Mouse (Mus musculus): Measurements from ENCODE around the gene Harbi1. TPM values are rescaled to one million over a fixed set of nuclear protein-coding genes. Genes with fewer than 3 reads are reported as not detected.
A peak's percentile ranks its signal among the peaks of the same experiment; 100 is the strongest.

Gene Harbi1
- total RNA-seq (2021) = 1 to 10 TPM; 8.1 to 8.7 TPM

DNA sequence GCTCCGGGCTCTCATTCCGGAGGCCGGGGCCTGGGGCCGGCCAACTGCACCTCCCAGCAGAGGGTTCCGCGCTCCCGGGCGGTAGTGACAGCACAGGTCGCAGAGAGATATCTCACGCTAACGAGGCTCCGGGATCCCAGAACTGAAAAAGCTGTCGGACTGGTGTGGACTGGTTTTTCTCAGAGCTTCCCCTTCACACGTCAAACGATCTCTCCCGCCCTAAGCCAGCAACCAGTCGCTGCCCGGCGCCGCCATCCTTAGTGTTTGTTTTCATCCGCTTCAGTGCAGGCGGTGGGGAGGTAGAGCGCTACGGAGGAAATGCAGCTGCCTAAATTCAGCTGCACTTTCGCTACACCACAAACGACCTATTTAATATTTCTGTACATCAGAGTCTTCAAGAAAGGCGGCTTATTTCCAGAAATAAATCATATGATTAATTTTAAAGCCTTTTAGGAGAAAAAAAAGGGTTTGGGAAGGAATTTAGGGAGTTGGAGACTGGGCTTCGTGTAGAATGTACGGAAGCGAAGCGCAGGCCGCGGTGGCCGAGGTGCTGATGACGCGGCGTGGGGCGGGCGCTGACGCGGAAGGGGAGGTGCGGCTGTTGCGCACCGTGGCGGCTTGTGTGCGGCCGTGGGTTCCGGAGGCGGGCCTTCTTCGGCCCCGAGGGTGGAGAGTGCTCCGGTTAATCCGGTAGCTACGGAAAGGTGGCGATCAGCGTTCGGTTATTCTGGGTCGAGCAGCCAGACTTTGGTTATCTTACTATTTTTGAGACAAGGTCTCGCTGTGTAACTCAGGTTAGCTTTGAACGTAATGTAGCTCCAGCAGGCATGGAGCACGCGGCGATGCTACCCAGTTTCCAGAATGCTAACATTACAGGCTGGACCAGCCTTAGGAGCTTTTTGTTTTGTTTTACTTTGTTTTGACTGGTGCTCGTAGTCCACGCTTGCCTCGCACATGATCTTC is at the start of gene Harbi1, which contains the start of gene Atg13:
Harbi1 (plus strand) TSS at position 581 of the 963 bp plus-strand sequence.
Atg13 (minus strand) TSS at position 305 of the 963 bp plus-strand sequence.
- DNase-seq (ENCODE audit: extremely low spot score in 1 of 2, low spot score in 2 of 2) = peak; percentile 86 to 96
- intact Hi-C loops (cut with DNase I) = no loop called here

DNA sequence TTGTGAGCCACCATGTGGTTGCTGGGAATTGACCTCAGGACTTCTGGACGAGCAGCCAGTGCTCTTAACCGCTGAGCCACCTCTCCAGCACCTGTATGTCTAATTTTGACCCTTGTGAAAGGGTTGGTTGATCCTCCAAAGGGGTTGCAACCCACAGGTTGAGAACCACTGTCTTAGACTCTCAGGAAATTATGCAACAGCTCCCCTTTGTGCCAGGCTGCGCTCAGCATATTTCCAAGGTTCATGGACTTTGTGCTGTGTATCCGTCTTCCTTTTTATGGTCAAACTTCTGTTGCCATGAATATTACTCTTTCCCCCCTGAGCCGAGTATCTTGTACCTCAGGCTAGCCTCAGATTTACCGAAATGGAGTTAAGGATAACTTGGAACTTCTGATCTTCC is 49.7 kb upstream of the Harbi1 start:
- no peak for DNase-seq (ENCODE audit: extremely low spot score in 1 of 2, low spot score in 2 of 2)
- intact Hi-C loops (cut with DNase I) = no loop called here

DNA sequence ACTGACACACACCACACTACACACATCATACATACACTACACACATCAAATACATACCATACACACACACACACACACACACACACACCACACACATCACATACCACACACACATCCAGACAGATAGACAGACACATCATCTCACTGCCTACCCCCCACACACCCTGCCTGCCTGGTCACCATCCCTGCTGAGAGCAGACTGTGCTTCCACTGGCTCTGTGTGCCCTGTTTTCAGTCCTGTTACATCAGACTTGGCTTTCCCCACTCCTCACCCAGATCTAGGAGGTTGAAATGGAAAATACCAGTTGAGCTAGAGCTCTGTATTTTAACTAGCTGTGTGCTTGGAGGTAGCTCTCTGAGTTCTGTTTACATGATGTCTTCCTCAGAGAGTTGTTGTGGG is 45.9 kb upstream of the Harbi1 start:
- no peak for DNase-seq (ENCODE audit: extremely low spot score in 1 of 2, low spot score in 2 of 2)
- intact Hi-C loops (cut with DNase I) = no loop called here

GRCm38 (mm10) chr2:91666386-91666910 is 44.2 kb upstream of the Harbi1 start:
- DNase-seq (ENCODE audit: extremely low spot score in 1 of 2, low spot score in 2 of 2) = no peak
- intact Hi-C loops (cut with DNase I) = no loop called here

- intact Hi-C loops (cut with DNase I) = no loop called here
- no peak for DNase-seq (ENCODE audit: extremely low spot score in 1 of 2, low spot score in 2 of 2)
Measured at GRCm38 (mm10) chr2:91667747-91668146, 42.9 kb upstream of the Harbi1 start.

- intact Hi-C loops (cut with DNase I) = no loop called here
- no peak for DNase-seq (ENCODE audit: extremely low spot score in 1 of 2, low spot score in 2 of 2)
Measured at GRCm38 (mm10) chr2:91669326-91669725, 41.3 kb upstream of the Harbi1 start.

DNA sequence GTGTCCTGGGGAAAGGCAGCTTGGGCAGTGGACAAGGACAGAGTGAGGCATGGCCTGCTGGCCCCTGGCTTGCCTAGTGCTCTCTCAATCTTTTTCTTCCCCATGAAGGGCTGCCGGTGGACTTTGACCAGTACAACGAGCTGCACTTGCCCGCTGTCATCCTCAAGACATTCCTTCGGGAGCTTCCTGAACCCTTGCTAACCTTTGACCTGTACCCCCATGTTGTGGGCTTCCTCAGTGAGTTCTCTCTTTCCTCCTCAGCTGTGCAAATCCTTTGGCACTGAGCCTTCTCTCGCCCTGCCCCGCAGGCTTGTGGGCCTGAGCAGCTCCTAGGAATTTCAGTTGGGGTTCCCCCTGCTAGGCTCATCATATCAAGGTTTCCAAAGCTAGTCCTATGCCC is 40.6 kb upstream of the Harbi1 start:
- intact Hi-C loops (cut with DNase I) = loop anchor here (10.0 kb wide), 1 partner anchor 255 kb away; the partner anchor contains the start of gene Chrm4
- no peak for DNase-seq (ENCODE audit: extremely low spot score in 1 of 2, low spot score in 2 of 2)

DNA sequence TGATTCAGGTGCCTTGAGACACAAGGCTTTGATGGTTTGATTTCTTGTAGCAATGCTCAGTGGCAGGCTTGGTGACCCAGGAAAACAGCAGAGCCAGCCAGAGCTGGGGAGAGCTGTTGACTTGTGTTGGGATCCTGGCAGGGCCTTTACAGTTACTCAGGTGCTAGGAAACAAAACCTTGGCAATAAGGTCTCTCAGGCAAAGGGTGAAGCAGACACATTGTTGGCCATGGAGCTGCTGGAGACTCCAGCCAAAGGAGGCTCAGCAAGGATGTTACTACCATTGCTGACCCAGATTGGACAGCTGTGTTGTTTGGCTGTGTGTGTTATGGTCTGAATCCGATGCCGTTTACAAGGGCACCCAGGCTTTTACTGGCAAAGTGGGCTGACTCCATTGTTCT is 37.1 kb upstream of the Harbi1 start:
- DNase-seq (ENCODE audit: extremely low spot score in 1 of 2, low spot score in 2 of 2) = no peak
- intact Hi-C loops (cut with DNase I) = loop anchor here (10.0 kb wide), 1 partner anchor 251 kb away; the partner anchor contains the start of gene Chrm4

DNA sequence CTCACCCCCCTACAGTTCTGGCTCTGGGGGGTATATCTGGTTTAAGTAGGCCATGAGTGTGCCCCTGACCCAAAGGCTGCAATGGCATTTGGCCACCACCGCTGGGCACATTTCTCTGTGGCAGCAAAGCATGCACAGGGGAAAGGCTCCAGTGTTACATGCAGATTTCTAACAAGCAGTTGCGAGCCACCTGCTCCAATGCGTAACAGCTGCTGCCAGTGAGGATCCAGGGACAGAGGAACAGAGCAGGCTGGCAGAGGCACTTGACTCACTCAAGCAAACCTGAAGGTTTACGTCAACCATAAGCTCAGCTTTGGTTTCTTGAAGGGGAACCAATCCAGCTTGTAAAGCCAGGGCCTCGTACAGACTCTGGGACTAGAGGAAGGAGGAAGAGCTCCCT is 35.8 kb upstream of the Harbi1 start:
- intact Hi-C loops (cut with DNase I) = loop anchor here (10.0 kb wide), 1 partner anchor 250 kb away; the partner anchor contains the start of gene Chrm4

GRCm38 (mm10) chr2:91676420-91676819 is 34.2 kb upstream of the Harbi1 start:
- intact Hi-C loops (cut with DNase I) = loop anchor here (10.0 kb wide), 1 partner anchor 248 kb away; the partner anchor contains the start of gene Chrm4
- DNase-seq (ENCODE audit: extremely low spot score in 1 of 2, low spot score in 2 of 2) = no peak

More for the DNA sequence above, 35.8 kb upstream of the Harbi1 start:
- no peak for DNase-seq (ENCODE audit: extremely low spot score in 1 of 2, low spot score in 2 of 2)

DNA sequence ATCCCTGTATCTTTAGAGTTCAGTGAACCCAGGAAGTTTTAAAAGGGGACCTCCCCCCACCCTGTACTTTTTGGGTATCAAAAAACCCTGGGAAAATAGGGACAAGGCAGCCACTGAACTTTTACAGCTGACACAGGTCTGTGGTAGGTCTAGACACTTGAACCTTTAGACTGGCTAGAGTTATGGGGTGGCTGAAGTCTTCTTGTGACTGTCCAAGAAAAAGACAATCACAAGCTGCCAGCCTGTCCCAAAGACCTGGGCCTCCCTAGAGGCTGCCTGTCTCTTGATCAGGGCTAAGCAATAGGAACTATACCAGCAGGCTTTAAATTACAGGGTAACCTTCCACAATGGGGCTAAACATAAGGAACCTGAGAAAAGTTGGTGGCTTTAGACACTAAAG is 33.7 kb upstream of the Harbi1 start:
- intact Hi-C loops (cut with DNase I) = loop anchor here (10.0 kb wide), 1 partner anchor 248 kb away; the partner anchor contains the start of gene Chrm4
- no peak for DNase-seq (ENCODE audit: extremely low spot score in 1 of 2, low spot score in 2 of 2)

GRCm38 (mm10) chr2:91682850-91683249 is 27.8 kb upstream of the Harbi1 start:
- DNase-seq (ENCODE audit: extremely low spot score in 1 of 2, low spot score in 2 of 2) = peak; percentile 47 to 74
- intact Hi-C loops (cut with DNase I) = no loop called here

- intact Hi-C loops (cut with DNase I) = no loop called here
- DNase-seq (ENCODE audit: extremely low spot score in 1 of 2, low spot score in 2 of 2) = no peak
Measured at GRCm38 (mm10) chr2:91683919-91684318, 26.7 kb upstream of the Harbi1 start.

GRCm38 (mm10) chr2:91689452-91689851 is 21.2 kb upstream of the Harbi1 start:
- intact Hi-C loops (cut with DNase I) = no loop called here
- no peak for DNase-seq (ENCODE audit: extremely low spot score in 1 of 2, low spot score in 2 of 2)

DNA sequence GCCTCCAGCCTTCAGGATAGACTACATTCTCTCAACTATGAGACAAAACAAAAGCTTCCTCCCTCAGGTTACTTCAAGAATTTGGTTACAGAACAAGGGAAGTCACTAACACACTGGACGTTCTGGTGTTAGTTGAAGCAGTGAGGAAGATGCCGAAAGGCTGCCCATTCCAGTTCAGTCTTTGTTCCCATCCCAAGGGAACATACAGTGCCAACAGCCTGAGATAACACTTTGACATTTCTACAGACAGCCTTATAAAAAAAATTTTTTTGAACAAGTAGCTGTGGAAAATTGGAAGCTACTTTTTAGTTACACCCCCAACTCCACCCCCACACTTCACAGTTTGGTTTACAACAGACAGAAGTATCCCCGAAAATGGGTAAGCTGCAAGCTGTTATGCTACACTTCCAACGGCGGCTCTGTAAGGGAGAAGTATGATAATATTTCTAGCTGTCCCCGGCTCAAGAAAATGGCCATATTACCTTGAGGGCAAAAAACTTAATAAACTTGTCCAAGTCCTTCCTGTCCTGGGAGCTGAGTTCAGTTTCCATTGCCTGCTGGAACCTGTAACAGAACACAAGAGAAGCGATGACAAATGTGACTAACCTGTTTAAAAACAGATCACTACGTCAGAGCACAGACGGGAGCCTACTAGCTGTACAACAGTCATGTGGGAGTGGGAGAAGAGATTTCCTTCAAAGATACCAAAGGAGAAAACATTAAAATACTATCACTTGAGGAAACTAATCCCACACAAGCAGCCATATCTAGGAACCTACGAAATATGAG is 15.0 kb upstream of the Harbi1 start:
- DNase-seq (ENCODE audit: extremely low spot score in 1 of 2, low spot score in 2 of 2) = peak in 1 of 2 experiments; percentile 24
- intact Hi-C loops (cut with DNase I) = no loop called here

DNA sequence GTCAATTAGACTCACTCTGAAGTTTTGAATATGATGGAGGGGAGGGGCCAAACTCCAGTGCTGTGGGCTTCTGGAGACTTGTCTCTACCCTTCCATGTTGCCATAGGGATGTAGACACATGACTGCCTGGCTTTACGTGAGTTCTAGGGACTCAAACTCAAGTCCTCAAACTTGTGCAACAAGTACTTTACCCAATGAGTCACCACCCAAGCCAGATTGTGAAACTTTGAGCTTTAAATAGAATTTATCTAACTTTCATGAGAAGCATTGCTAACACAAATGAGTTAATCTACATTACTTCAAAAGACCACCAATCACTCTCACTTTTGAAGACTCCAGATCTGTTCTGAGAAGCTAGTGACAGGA is 14.4 kb upstream of the Harbi1 start:
- no peak for DNase-seq (ENCODE audit: extremely low spot score in 1 of 2, low spot score in 2 of 2)
- intact Hi-C loops (cut with DNase I) = no loop called here

GRCm38 (mm10) chr2:91699225-91699624 is 11.4 kb upstream of the Harbi1 start:
- intact Hi-C loops (cut with DNase I) = no loop called here
- DNase-seq (ENCODE audit: extremely low spot score in 1 of 2, low spot score in 2 of 2) = no peak

GRCm38 (mm10) chr2:91701366-91701765 is 9.3 kb upstream of the Harbi1 start:
- DNase-seq (ENCODE audit: extremely low spot score in 1 of 2, low spot score in 2 of 2) = no peak
- intact Hi-C loops (cut with DNase I) = no loop called here

GRCm38 (mm10) chr2:91705736-91706135 is 4.9 kb upstream of the Harbi1 start:
- intact Hi-C loops (cut with DNase I) = no loop called here
- DNase-seq (ENCODE audit: extremely low spot score in 1 of 2, low spot score in 2 of 2) = no peak

Measured in left cerebral cortex, postnatal 10 days (tissue).